Mouse (Mus musculus): ENCODE results near the gene Acvrl1.
"Not testable (repeated sequence)": the region's sequence is repeated elsewhere in the genome, so short reads cannot be mapped to it uniquely, and the experiment has no call there.

Gene Acvrl1

DNA sequence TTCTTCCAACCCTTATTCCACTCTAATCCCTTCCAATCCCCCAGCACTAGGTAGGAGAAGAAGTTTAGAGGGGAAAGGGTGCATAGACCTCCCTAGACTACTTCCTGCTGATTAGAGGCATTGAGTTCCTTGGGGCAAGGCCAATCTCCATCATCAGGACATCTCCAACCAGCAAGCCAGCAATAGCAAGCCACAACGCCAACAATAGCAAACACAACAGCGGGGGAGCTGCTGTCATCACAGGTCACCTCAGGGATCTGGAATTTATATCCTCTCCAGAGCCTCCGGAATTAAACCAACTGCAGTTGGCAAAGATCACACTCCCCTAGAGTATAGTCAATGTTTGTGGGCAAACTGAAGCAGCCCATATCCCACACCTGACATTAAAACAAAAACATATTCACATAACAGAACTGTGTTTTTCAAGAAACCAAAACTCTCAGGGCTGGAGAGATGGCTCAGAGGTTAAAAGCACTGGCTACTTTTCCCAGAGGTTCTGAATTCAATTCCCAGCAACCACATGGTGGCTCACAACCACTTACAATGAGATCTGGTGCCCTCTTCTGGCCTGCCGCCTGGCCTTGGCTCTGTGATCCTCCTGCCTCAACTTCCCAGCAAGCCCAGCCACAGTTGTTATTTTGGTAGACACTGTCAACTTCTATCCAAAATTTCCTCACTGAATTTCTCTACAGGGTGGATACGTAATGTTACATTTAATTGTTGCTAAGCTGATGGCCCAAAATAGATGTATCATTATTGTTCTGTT, 20.2 kb upstream of the Acvrl1 start:
- DNase-seq (ENCODE audit: low spot score in 2 of 2): no peak

DNA sequence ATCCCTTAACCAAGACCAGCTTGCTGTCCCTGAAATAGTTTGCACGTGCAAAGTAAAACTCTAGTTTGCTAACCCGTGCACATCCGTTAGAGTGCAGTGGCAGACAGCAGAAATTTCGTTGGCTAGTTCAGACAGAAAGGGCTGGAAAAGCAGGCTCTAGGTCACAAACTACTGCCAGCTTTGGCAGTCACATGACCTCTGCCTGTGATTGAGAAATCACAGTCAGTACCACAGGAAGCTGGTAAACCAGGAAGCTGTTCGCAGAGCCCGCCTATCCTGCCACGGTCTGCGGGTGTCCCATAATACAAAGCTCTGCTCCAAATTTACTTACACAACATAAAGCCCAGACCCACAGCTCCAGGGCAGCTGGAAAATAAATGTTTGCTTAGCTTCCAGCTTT, 15.1 kb upstream of the Acvrl1 start:
- no peak for DNase-seq (ENCODE audit: low spot score in 2 of 2)

DNA sequence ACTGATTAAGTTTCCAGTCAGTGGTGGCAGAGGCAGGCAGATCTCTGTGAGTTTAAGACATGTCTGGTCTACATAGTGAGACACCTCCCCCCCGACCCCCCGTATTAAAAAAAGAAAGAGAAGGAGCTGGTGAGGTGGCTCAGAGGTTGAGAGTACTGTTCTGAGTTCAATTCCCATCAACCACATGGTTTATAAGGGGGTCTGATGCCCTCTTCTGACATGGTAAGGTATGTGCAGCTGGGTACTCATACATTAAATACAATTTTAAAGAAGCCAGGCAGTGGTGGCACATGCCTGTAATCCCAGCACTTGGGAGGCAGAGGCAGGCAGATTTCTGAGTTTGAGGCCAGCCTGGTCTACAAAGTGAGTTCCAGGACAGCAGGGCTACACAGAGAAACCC, 14.5 kb upstream of the Acvrl1 start:
- DNase-seq (ENCODE audit: low spot score in 2 of 2): not testable (repeated sequence)

DNA sequence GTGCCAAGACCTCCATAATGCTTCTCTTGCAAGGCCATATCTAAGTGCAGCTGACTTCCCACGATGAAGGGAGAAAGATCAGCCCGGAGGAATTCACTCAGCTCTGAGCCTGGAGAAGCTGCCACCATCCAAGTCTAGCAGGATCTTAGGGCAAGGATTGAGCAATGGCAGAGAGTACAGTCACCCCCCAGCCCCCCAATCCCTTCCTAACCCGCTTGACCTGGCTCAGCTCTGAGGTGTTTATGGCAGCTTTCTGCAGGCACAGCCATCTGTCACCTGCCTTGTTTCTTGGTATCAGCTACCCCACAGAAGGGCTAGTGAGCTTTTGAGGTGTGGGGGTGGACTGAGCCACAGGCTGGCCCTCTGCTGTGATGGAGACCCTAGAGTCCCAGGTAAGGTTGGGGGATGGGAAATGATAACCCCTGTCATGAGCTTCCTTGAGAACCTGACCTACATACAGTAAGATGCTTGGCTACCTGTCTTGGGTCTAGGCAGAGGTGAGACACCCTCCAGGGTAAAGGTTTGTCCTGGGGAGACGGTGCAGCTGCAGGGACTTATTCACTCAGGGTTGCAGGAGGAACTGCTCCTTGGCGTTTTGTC, 12.7 kb upstream of the Acvrl1 start, which contains the start of gene Ankrd33:
Gene Ankrd33 (plus strand): TSS at position 245 of the 600 bp plus-strand sequence.
- DNase-seq (ENCODE audit: low spot score in 2 of 2): no peak

DNA sequence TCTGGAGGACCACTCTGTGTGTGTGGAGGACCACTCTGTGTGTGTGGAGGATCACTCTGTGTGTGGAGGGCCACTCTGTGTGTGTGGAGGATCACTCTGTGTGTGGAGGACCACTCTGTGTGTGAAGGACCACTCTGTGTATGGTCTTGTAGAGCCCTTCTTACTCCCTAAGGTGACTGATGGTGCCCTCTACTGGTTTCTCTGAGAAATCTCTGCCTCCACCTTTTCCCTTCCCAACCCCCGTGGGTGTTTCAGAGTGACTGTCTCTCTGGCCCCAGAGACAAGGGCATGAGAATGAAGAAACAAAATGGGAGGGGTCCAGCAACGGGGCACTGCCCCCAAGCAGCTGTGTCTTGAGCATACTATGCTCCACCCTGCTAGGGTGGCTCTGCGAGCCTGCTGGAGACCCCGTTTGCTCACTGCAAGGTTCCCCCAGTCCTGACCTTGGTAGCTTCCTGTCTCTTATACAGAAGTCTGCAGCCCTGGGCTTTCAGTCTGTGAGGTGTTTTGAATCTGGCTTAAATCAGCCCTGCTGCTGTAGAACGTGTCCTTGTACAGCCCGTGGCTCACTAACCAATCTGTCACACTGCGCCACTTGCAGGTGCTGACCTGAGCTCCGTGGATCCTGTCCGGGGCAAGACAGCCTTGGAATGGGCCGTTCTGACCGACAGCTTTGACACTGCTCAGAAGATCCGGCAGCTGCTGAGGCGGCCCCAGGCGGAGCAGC, 9.8 kb upstream of the Acvrl1 start:
- DNase-seq (ENCODE audit: low spot score in 2 of 2): no peak

DNA sequence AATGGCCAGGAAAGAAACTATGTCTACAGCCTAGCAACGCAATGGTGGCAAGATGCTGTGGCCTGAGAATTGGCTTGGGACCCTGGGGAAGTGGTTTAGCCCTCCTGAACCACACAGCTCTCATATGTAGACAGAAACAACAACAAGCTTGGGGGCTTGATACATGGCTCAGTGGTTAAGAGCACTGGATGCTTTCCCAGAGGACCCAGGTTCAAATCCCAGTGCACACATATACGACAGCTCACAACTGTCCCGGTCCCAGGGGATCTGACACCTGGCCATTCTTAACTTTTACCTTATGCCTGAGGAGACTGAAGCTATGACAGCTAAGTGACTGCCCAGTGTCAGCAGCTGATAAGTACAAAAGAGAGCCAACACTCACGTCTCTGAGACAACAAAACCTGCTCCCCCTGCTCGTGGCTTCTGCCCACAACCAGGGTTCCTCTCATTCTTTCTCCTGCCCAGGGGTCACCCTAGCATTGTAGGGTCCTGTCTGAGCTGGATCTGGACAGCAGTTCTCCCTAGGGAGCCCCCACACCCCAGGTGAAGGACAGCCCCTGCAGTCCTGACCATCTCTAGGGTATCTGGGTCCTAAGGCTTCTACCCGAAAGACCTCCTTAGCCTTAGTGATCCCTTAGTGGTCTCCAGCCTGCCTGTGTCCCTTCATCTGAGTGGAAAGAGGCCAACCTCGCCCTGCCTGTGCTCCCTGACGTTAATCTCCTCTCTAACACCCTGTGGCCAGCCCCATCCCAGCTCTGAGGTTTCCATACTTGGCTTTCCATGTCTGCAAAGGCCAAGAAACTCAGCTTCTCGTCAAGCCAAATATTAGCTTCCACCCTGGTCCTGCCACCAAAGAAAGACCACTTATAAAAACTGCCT, 6.7 kb upstream of the Acvrl1 start:
- DNase-seq (ENCODE audit: low spot score in 2 of 2): peak in 1 of 2 experiments; percentile 13

DNA sequence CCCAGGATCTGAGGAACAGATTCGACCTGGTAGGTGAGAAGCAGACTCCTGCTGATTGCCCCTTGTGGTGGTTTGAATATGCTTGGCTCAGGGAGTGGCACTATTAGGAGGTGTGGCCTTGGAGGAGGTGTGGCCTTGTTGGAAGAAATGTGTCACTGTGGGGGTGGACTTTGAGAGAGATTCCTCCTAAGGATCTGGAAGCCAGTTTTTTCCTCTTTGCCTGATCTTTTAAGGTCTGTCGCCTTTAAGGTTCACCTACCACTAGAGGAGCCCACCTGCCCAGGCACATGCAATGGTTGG, 6.1 kb upstream of the Acvrl1 start:
- no peak for DNase-seq (ENCODE audit: low spot score in 2 of 2)

DNA sequence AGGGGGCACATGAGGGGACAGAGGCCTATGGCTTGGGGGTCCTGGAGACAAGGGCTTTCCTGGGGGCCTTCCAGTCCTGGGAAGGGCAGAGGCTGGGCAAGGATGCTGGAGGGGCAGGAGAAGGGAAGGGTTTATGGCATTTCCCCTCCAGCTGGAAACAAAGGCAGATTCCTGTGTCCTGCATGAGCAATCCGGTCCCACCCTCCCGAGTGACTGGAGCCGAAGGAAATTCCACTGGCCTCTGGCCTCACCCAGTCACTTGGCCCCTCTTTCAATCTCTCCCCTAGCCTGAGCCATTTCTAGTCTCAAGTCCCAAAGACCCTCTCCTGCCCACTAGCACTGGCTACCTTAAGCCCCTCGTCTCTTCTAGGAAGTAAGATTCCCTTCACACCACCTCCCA, 5.1 kb upstream of the Acvrl1 start:
- no peak for DNase-seq (ENCODE audit: low spot score in 2 of 2)

DNA sequence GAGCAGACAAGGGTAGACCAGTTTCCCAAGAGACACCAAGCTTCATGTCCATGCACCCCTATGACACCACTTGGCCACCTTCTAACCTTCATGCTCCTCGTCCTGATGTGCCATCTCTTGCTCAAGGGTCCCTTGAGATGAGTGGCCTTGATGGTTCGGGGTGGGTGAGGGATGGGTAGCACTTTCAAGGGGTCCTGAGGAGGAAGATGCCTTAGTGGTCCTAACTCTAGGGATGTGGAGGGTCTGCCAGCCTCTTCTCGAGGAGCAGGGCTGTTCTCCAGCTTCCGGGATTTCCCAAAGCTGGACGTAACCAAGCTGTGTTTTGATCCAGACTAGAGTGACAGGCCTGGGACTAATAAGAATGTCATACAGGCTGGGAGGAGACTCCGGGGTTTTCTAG, 2.8 kb upstream of the Acvrl1 start:
- no peak for DNase-seq (ENCODE audit: low spot score in 2 of 2)

DNA sequence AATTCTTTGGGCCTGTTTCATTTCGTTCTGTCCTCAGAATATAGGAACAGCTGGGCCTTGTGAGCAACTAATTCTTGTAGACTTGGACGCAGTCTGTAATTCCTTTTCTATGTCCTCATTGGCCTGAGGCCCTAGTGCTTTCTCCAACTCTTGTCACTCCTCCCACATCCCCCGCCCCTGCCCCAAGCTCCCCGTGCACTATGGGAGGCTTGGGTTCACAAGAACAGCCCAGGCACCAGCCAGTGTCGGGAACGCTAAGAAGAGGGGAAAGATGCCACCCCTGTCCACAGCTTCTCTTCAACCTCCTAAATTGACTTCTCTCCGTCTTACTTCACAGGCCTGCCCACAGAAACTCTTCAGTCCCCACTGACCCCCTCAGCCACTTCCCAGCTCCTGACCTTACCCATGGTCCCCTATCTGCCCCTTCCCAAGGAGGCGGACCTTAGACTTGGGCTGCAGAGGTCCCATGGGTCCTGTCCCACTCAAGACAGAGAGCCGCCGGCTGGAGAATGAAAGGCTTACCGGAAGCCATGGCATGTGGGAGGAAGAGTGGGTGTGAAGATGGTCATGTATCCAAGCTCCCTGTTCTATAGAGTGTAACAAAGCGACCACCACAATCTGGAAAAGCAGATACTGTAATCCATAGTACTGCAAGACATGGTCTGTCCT, 1.3 kb upstream of the Acvrl1 start:
- peak in 1 of 2 experiments; percentile 17 for DNase-seq (ENCODE audit: low spot score in 2 of 2)

DNA sequence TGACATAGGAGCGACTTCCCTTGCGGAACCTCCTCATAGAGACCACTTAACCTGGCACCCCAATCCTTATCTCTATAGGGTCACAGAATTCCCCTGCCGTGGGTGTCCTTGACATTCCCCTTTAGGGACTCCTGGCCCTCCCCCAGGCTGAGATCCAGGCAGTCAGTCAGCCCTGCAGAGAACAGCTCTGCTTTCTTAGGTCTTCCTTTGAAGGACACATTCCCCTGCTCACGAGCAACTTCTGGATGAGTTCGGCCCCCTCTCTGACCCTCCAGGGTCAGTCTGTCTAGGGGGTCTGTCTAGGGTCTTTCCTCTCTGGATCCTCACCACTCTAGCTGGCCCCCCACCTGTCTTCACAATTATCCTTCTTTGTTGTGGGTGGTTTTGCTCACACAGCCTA, 1.1 kb downstream of the Acvrl1 start:
- DNase-seq (ENCODE audit: low spot score in 2 of 2): no peak

DNA sequence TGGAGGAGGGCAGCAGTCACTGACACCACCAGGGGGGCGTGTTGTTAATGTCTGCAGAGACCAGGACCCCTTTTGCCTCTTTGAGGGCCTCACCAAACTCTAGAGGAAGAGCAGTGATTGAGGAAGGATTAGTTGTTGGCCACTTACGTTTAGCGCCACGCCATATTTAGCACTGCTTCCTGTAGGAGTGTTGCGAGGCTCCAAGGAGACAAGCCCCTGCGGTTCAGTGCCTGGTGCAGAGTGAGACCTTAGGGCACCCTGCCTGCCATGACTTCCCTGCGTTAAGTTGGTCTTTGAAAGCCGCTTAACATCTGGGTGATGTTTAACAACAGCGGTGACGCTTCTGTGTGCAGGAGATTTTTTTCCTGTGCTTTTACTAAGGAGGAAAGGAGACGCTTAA, 3.2 kb downstream of the Acvrl1 start:
- DNase-seq (ENCODE audit: low spot score in 2 of 2): no peak

DNA sequence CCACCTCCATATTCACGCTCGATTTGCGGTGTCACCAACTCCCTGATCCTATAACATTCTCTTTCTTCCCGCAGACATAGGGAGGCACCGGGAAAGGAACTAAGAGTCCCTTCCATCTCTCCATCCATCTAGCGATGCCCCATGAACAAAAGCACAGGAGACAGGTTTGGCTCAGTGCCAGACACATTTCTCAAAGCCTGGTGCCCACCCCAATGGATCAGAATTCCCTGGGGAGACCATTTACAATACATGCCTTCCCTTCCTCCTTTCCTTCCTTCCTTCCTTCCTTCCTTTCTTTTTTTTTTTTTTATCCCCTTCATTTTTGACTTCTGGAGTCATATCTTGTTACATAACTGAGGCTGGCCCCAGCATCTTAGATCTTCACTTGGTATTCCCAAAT, 3.7 kb downstream of the Acvrl1 start:
- no peak for DNase-seq (ENCODE audit: low spot score in 2 of 2)

DNA sequence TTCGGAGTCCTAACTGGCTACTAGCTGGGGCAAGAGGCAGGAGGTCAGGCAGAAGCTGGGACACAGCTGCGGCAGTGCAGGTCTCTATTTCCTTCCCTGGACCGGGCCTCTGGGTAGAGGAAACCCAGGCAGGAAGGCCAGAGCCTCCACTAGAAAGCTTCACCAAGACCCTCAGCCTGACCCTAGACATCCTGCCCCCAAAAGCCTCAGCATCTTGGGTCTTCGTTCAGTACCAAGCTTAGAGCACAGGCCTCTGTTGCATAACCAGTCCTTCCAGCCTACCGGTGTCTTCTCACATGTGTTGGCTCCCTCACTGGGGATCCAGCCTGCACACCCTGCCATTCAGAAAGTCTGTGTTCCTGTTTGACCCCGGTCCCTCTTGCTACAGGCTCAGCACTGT, 4.4 kb downstream of the Acvrl1 start:
- no peak for DNase-seq (ENCODE audit: low spot score in 2 of 2)

DNA sequence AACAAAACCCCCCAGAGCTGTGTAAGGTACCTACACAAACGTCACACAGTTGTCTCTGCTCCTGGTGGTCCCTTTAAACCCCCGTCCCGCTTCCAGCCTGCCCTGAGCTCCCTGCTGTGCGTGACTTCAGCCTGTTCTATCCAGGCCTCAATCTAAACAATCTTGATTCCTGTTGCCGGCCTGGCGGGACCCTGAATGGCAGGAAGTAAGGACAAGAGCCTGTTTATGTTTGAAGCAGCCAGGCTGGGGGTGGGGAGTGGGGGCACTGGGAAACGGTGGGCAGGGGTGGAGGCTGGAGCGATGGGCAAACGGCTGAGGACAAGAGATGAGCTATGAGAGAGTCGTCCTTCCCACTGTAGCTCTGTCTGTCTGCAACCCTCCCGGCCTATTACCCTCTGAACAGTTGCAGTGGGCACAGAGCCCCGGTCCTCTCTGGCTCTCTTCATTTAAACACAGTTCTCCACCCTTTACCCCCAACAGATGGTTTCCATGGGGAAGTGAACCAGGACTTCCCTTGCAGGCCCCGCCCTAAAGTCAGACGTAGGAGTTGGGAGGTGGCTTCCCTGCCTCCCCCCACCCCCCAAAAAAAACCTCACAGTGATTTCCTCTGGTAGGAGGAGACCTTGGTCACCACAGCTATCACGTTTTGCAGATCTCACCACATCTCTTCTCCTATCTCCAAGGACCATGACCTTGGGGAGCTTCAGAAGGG, 5.8 kb downstream of the Acvrl1 start:
- DNase-seq (ENCODE audit: low spot score in 2 of 2): no peak

DNA sequence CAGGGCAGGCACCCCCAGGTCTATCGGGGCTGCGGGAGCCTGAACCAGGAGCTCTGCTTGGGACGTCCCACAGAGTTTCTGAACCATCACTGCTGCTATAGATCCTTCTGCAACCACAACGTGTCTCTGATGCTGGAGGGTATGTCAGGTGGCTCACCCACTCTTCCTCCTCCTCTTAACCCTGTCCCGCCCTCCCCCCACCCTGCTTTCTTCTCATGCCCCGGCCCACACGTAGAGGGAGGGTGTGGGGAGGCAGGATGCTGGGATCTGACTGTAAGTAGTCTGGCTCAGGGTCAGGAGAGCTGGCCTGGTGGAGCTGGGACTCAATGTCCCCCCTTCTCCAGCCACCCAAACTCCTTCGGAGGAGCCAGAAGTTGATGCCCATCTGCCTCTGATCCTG, 7.1 kb downstream of the Acvrl1 start:
- no peak for DNase-seq (ENCODE audit: low spot score in 2 of 2)

DNA sequence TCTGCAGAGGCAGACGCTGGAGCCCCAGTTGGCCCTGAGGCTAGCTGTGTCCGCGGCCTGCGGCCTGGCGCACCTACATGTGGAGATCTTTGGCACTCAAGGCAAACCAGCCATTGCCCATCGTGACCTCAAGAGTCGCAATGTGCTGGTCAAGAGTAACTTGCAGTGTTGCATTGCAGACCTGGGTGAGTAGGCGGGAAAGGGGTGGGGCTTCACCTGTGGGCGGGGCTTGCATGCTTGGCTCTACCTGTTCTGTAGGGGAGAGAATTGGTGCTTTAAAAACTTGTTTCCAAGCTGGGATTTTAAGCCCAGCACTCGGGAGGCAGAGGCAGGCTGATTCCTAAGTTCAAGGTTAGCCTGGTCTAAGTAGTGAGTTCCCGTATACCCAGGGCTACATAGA, 9.1 kb downstream of the Acvrl1 start:
- DNase-seq (ENCODE audit: low spot score in 2 of 2): no peak

DNA sequence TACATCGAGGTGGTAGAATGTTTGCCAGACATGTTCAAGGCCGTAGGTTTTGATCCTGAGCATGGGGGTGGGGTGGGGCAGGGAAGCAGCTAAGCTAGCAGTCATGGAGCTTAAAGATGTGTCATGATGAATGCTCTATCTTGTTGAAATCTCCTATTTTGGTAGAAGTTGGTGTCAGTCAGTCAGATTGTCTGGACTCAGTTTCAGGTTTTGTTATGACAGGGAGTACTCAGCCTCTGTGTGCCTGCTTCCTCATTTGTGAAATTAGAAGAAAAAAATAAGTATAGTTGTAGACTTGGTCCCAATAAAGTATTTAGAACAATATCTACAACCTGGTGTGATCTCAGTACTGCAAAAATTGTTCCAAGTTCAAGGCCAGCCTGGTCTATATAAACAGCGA, 10.4 kb downstream of the Acvrl1 start:
- DNase-seq (ENCODE audit: low spot score in 2 of 2): no peak

DNA sequence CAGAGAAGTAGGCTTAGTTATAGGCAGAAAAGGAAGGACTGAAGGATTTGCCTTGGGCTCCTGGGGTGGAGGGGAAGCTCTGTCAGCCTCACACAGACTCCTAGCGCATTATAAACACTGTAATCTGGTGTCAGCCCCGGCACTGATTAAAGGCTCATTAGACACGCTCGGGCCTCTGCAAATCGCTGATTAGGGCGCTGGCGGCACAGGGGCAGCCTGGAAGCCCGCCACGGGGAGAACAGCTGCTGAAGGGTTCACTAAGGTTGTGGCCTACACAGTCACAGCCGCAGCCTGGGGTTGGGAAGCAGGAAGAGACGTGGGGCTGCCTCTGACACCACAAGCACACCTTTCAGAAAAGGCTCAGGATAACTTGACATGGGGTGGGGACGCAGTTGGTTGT, 11.6 kb downstream of the Acvrl1 start:
- DNase-seq (ENCODE audit: low spot score in 2 of 2): no peak

DNA sequence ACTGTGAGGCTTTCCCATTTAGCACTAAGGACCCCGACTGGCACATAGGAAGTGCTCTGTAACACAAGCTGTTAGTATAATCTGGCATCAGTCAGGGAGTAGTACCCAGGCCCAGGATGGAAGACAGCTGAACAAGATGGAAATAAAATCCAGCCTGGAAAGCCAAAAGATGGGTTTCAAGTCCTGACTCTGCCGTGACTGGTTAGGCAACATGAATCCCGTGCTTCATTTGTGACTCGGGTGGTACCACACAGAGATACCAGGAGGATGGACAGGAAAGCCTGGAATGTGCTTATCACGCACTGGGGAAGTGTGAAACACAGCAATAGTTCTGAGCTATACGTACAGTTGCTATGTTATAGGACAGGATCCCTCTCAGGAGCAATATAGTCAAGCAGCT, 12.3 kb downstream of the Acvrl1 start:
- no peak for DNase-seq (ENCODE audit: low spot score in 2 of 2)

DNA sequence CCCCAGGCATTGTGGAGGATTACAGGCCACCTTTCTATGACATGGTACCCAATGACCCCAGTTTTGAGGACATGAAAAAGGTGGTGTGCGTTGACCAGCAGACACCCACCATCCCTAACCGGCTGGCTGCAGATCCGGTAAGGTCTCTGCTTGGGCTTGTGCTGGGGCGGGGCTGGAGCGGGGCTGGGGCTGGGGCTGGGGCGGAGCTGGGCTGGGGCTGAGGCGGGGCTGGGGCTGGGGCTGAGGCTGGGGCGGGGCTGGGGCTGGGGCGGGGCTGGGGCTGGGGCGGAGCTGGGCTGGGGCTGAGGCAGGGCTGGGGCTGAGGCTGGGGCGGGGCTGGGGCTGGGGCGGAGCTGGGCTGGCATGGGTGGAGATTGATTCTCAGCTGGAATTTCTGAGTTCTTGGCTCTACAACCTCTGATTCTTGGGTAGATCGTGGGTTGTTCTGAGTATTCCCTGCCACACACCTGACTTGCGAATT, 12.8 kb downstream of the Acvrl1 start:
- DNase-seq (ENCODE audit: low spot score in 2 of 2): no peak

Data from right cerebral cortex, postnatal 10 days (tissue).